Mouse (Mus musculus): ENCODE results near the gene Ankrd23.

DNA sequence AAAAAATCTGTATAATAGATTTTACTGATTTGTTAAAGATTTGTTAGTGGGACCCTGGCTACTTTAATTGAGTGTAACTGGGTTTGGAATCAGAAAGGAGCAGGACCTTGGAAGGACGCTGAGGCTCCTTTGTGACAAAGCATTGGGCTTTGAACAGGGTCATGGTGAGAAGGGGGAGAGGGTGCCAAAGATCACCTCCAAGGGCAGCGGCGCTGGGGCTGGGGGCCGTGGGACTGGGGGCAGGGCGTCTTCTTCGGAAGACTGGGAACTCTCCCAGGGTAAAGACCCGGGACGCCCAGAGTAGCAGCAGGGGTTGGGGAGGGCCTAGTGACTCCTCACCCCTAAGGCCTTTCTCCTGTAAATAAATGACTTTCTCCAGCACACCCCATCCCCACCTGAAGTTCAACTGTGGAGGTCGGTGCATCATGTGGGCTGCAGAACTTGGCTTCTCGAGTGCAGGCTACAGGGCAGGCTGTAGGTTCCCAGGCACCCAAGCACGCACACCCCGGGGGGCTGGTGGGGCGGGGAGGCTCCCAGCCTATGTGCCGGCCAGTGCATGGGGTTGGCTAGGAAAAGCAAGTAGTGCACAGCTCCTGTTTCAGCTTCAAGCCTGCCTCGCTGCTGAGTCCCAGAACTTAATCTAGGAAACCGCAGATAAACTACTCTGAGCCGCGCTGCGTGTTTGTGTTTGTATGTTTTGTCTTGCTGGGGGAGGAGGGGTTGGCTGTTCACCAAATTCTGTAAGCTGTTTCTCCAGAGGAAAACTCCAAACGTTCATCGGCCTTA is 31.3 kb upstream of the Ankrd23 start:
- no peak for TF ChIP-seq POLR2A (IDR thresholded peaks at IDR 0.05; ENCODE audit: control insufficient read depth in 1 of 2, insufficient read depth in 1 of 2, low read depth in 1 of 2, low read length in 2 of 2, poor library complexity in 1 of 2)
- TF ChIP-seq MAFK (IDR thresholded peaks at IDR 0.05; ENCODE audit: borderline replicate concordance, low read depth, low read length) = no peak
- TF ChIP-seq CTCF (IDR thresholded peaks at IDR 0.05 in 2 of 3, conservative IDR thresholded peaks at IDR 0.05 in 1 of 3; ENCODE audit: control insufficient read depth in 1 of 3, insufficient read depth in 1 of 3, low read depth in 2 of 3, low read length in 3 of 3, poor library complexity in 1 of 3, severe bottlenecking in 1 of 3) = no peak
- no peak for TF ChIP-seq POLR2AphosphoS2 (IDR thresholded peaks at IDR 0.05; ENCODE audit: low read length)
- no peak for TF ChIP-seq RCOR1 (IDR thresholded peaks at IDR 0.05; ENCODE audit: low read depth, low read length)
- no peak for TF ChIP-seq USF2 (IDR thresholded peaks at IDR 0.05; ENCODE audit: borderline replicate concordance in 1 of 2, insufficient read depth in 1 of 2, low read depth in 1 of 2, low read length in 2 of 2)
- no peak for TF ChIP-seq E2F4 (IDR thresholded peaks at IDR 0.05; ENCODE audit: borderline replicate concordance, low read depth, low read length)
- TF ChIP-seq ZKSCAN1 (IDR thresholded peaks at IDR 0.05; ENCODE audit: low read depth, low read length) = no peak
- no peak for TF ChIP-seq MYB (IDR thresholded peaks at IDR 0.05; ENCODE audit: low read depth, low read length)
- TF ChIP-seq MEF2A (IDR thresholded peaks at IDR 0.05; ENCODE audit: extremely low read depth, insufficient replicate concordance, low read depth, low read length, poor library complexity, severe bottlenecking) = no peak
- TF ChIP-seq SIN3A (IDR thresholded peaks at IDR 0.05; ENCODE audit: low read length) = no peak
- TF ChIP-seq BHLHE40 (IDR thresholded peaks at IDR 0.05; ENCODE audit: borderline replicate concordance, low read depth, low read length) = no peak
- no peak for TF ChIP-seq ZC3H11A (IDR thresholded peaks at IDR 0.05; ENCODE audit: low read depth, low read length)

All from MEL (cell line).